Mouse (Mus musculus) neural tube, embryonic 12.5 days (tissue): ENCODE data around the gene Smim24. TPM values are rescaled to one million over a fixed set of nuclear protein-coding genes. Genes with fewer than 3 reads are reported as not detected.

Source experiments
- ATAC-seq: fragments of 200-750 bp; cut with Nextera tagmentation; 2 replicates; pipeline ENCODE4 v1.8.0; 2017; ENCODE audit warnings: low read depth, mild to moderate bottlenecking, moderate TSS enrichment, moderate library complexity; ENCODE audit not compliant: low FRiP score
- H3K27ac ChIP-seq: fragments of 300-500 bp; sonication (generic); 2 replicates; pipeline ENCODE4 v1.5.1; 2016
- H3K27me3 ChIP-seq: fragments of 300-500 bp; sonication (generic); replicated peaks from 2 replicates; pipeline ENCODE4 v1.6.1; 2016; ENCODE audit warnings: mild to moderate bottlenecking
- H3K36me3 ChIP-seq: fragments of 300-500 bp; sonication (generic); 2 replicates; pipeline ENCODE4 v1.6.1; 2016; ENCODE audit warnings: mild to moderate bottlenecking
- H3K4me1 ChIP-seq: fragments of 300-500 bp; sonication (generic); 2 replicates; pipeline ENCODE4 v1.6.1; 2016
- H3K4me2 ChIP-seq: fragments of 300-500 bp; sonication (generic); replicated peaks from 2 replicates; pipeline ENCODE4 v1.6.1; 2016; ENCODE audit warnings: mild to moderate bottlenecking
- H3K4me3 ChIP-seq: fragments of 300-500 bp; sonication (generic); 2 replicates; pipeline ENCODE4 v1.5.1; 2016
- H3K9ac ChIP-seq: fragments of 300-500 bp; sonication (generic); 2 replicates; pipeline ENCODE4 v1.6.1; 2016; ENCODE audit warnings: mild to moderate bottlenecking
- H3K9me3 ChIP-seq: fragments of 300-500 bp; sonication (generic); 2 replicates; pipeline ENCODE4 v1.6.1; 2016; ENCODE audit warnings: mild to moderate bottlenecking
- WGBS: fragments of 180-500 bp; shearing (Covaris S2); methylation state at CpG from one replicate; pipeline ENCODE4 v1.1.7; 2016; 5-methylcytosine and 5-hydroxymethylcytosine counted together
- polyA plus RNA-seq: library from polyadenylated mRNA; unstranded; fragments of >200 nt; fragmentation: Nextera tagmentation; extraction: Ambion mirVana; gene quantifications from 2 replicates; pipeline ENCODE4 v1.2.1, GENCODE M21; 2016

The Smim24 gene
- polyA plus RNA-seq, 1 experiment from 2014 or later = 2.1 TPM

DNA sequence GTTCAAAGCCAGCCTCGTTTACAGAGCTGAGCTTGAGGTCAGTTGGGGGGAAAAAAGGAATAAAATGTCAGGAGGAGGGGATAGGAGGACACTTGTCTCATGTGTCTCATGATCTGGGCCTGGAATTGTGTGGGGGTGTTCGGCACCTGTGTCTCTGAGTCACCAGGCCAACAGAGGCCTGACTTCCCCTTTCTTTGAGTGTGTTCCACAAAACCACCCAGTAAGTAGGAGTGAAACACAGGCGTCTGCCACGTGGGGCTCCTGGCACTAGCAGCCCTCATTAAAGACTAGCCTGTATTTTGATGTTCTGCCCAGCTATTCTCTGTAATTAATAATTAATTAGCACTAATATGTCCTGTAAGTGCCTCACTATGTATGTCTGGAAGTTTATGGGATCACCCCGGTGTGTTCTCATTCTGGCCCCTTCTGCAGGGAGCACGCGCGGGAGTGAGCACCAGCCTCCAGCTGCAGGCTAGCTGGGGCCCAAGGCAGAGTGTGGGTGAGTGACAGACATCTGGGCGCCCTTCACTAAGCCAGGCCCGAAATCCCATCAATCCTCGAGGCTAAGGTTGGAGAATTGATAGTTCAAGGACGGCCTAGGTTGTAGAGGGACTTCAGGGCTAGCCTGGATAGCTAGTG, 36.4 kb upstream of the Smim24 start:
- ATAC-seq = no peak
- H3K4me3 ChIP-seq = no peak overlapping the region
- no peaks in the 10 kb centered on the region for H3K36me3 ChIP-seq
- H3K27me3 ChIP-seq = 0 out of 2 replicates have a peak, but pooled peaks cover 2% of the 10 kb centered on the region
- WGBS = 57% methylated on average over 12 of the region's 12 CpGs
- H3K4me2 ChIP-seq = peak overlapping the region; percentile 99
- H3K27ac ChIP-seq = no peak overlapping the region
- H3K9ac ChIP-seq = no peak overlapping the region
- H3K4me1 ChIP-seq = peaks cover 22% of the 10 kb centered on the region
- no peaks in the 10 kb centered on the region for H3K9me3 ChIP-seq

DNA sequence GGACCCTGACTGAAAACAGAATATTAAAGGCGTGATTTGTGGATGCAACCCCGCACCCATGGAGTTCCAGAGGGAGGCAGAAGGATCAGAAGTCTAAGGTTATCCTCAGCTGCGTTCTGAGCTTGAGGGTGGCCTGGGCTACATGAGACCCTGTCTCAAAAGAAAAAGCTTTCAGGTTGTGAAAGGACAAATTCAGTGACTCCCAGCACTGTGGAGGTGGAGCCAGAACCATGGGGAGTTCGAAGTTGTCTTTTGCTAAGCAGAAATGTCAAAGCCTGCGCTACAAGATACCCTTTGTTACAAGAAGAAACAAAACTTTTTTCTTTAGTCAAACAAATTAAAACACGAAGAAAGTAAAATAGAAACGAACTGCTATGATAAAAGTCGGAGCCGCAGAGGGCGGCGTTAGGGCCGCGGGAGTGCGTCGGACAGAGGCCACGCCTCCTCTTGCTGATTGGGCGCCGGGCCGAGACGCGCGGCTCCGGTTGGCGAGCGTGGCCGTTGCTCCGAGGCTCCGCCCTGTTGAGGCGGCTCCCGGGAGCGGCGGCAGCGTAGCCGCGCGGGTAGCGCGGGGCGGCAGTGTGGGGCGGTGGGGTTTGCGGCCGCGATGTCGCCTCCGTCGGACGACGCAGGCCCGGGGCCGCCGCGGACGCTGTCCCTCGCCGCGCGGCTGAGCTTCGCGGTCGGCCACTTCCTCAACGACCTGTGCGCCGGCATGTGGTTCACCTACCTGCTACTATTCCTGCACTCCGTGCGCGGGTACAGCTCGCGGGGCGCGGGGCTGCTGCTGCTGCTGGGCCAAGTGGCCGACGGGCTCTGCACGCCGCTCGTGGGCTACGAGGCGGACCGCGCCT, 35.6 kb upstream of the Smim24 start, which contains the start of gene Mfsd12:
Mfsd12 (plus strand) TSS at position 501 of the 854 bp plus-strand sequence.
- Histone ChIP-seq H3K27me3 (0 out of 2 replicates have a peak, but pooled peaks cover 2% of the 10 kb centered on the region), H3K4me2 (peak within 1 kb of the TSS; percentile 99), H3K9me3 (no peaks in the 10 kb centered on the region), H3K36me3 (no peaks in the 10 kb centered on the region), H3K4me1 (peaks cover 22% of the 10 kb centered on the region), H3K4me3 (peak within 1 kb of the TSS; percentile 71), H3K27ac (no peak within 1 kb of the TSS), H3K9ac (peak within 1 kb of the TSS; percentile 83)
- ATAC-seq = peak; percentile 88
- 2% methylated on average over 78 of the region's 79 CpGs for WGBS

DNA sequence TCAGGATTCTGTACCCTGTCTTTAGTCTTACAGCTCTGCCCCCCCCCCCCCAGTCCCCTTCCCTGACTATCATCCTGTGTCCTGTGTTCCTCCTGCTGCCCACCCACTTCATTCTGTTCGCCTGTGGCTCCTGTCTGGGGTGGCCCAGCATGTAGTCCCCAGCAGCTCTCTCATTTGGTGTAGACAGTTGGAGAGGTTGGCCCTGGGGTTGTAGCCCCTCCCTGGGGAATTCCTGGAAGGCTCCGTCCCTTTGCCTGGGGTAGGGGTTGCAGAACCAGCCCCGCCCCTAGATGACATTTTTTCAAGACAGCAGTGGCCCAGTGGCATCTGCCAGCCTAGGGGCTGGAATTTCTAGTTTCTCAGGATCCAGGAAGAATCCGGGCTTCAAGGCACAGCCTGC, 34.6 kb upstream of the Smim24 start:
- no peaks in the 10 kb centered on the region for H3K36me3 ChIP-seq
- 33% methylated on average over 4 of the region's 4 CpGs for WGBS
- no peak overlapping the region for H3K27ac ChIP-seq

DNA sequence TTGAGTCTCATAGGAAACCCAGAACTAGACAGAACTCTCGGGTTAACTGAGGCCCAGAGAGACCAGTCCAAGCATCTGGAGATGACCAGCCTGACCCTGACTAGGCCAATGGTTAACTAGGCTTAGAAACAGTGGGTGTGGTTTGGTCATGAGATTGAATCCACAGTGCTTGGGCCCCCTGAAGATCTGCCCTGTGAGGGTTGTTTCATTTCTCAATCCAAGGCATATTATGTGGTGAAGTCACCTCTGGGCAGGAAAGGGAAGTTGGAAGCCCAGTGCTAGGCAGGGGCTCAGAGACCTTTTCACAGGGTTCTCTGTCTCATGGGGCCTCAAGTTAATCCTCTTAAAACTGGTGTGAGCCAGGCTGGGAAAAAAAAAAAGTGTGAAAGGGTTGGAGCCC, 34.0 kb upstream of the Smim24 start:
- no peak for ATAC-seq
- Histone ChIP-seq H3K9me3 (no peaks in the 10 kb centered on the region), H3K4me2 (peak overlapping the region; percentile 99), H3K27me3 (peaks cover 16% of the 10 kb centered on the region), H3K4me1 (peaks cover 30% of the 10 kb centered on the region), H3K36me3 (no peaks in the 10 kb centered on the region), H3K9ac (no peak overlapping the region), H3K4me3 (no peak overlapping the region), H3K27ac (no peak overlapping the region)
- 71% methylated on average over 1 of the region's 1 CpGs for WGBS

More for the DNA sequence above, 34.6 kb upstream of the Smim24 start:
- Histone ChIP-seq H3K9me3 (no peaks in the 10 kb centered on the region), H3K4me1 (peaks cover 24% of the 10 kb centered on the region), H3K27me3 (peaks cover 10% of the 10 kb centered on the region), H3K4me2 (peak overlapping the region; percentile 99), H3K4me3 (peak overlapping the region; percentile 71), H3K9ac (peak overlapping the region; percentile 83)
- no peak for ATAC-seq

DNA sequence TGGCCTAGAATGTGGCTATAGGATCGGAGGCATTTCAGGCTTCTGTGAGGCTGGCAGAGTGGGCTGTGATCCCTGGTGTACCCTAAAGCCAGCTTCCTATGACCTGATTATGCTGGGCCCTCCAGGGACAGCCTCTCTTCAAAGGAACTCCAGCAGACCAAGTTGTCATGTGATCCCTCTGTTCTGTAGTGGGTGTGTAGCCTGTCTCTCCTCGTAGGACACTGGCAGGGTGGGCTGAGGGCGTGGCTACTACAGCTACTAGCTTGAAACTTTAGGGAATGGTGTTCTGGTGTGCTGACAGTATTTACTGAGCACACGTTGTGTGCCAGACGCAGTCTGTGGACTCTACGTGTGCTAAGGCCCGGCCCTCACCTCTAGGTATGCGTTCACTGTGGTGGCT, 32.1 kb upstream of the Smim24 start:
- Histone ChIP-seq H3K4me1 (peaks cover 44% of the 10 kb centered on the region), H3K4me2 (no peak overlapping the region), H3K27ac (no peak overlapping the region), H3K4me3 (no peak overlapping the region), H3K9me3 (no peaks in the 10 kb centered on the region), H3K36me3 (no peaks in the 10 kb centered on the region), H3K9ac (no peak overlapping the region), H3K27me3 (peaks cover 28% of the 10 kb centered on the region)
- no peak for ATAC-seq
- WGBS = 71% methylated on average over 8 of the region's 8 CpGs

DNA sequence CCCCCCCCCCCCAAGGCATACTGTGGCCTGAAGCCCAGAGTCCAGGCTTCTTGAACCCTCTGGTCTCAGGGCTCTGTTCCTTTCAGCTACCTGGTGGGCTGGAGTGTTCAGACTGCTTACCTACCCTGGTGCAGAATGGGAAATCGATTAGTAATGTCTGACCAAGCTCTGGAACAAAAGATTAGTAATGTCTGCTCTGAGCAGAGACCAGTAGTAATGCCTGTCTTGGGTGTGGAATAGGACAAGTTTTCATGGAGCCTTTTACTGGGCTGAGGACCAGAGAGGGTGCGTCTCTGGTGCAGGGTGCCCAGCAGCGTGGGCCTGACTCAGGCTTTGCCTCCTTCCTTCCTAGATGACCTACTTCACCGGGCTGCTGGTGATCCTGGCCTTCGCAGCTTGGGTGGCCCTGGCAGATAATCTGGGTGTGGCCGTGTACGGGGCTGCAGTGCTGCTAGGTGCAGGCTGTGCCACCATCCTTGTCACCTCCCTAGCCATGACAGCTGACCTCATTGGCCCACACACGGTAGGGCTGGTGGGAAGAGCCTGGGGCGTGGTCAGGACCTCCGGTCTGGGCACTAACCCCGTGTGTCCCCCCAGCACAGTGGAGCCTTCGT, 30.4 kb upstream of the Smim24 start:
- no peak for ATAC-seq
- peaks cover 28% of the 10 kb centered on the region for H3K27me3 ChIP-seq
- H3K27ac ChIP-seq = no peak overlapping the region
- no peak overlapping the region for H3K4me2 ChIP-seq
- H3K36me3 ChIP-seq = peaks cover 15% of the 10 kb centered on the region
- H3K4me1 ChIP-seq = peaks cover 60% of the 10 kb centered on the region
- 76% methylated on average over 12 of the region's 12 CpGs for WGBS
- no peak overlapping the region for H3K9ac ChIP-seq
- no peak overlapping the region for H3K4me3 ChIP-seq
- no peaks in the 10 kb centered on the region for H3K9me3 ChIP-seq

DNA sequence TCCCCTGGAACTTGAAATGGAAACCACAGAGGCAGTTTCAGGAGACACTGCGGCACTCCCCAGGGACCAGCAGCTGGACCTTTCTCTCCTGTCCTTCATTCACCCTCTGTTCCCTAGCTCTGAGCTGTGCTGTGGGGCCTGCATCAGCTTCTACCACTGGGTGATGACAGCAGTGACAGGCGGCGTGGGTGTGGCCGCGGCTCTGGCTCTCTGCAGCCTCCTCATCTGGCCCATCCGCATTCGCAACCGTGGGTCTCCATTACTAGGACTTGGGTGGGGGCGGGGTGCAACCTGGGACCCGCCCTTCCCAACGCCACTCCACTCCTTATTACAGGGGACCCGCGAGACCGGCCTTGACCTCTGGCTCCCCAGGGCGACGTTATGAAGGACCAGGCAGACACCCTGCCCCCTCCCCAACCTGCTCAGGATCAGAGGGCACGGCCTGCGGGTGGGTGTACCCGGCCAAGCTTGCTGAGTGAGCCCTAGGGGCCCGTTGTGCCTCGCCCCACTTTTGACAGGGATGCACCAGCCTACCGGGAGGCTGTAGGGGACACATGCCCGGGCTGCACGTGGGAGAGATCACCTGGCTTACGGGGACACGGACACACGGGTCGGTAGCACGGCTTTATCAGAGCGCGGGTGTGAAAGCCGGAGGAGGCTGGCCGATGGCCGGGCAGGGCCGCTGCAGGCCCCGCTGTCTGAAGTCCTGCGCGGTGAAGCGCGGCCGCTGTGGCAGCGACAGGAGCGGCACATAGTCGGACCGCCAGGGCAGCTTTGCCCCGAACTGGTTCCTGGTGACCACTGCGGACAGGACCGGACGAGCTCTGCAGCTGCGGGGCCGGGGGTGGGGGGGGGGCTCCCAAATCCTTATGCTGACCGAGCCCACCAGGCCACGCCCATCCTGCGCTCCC, 29.2 kb upstream of the Smim24 start:
- Histone ChIP-seq H3K4me1 (peaks cover 51% of the 10 kb centered on the region), H3K27me3 (peaks cover 25% of the 10 kb centered on the region)
- WGBS = 12% methylated on average over 52 of the region's 54 CpGs

DNA sequence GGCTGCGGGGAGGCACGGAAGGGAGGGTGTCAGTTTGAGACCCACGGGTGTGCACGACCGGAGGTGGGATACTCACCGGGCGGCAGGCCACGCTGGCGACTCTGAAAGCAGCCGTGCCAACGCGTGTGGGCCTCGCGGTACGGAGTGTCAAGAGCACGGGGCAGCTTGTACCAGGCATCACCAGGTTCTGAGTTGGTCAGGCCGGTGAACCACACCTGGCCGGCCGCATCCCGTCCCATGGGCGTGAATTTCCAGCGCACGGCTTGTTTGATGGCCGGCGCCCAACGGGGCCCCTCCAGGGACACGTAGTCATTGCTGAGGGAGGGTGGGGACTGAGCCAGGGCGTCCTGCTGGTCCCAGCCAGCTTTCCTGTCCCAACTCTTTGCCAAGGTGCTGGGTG, 28.2 kb upstream of the Smim24 start:
- H3K9ac ChIP-seq = no peak overlapping the region
- H3K9me3 ChIP-seq = no peaks in the 10 kb centered on the region
- 0 out of 2 replicates have a peak overlapping the region, but pooled peaks have one; percentile 13 for H3K4me3 ChIP-seq
- H3K4me2 ChIP-seq = peak overlapping the region; percentile 57
- H3K36me3 ChIP-seq = peaks cover 37% of the 10 kb centered on the region
- no peak for ATAC-seq
- H3K27ac ChIP-seq = no peak overlapping the region
- H3K27me3 ChIP-seq = peaks cover 25% of the 10 kb centered on the region
- 14% methylated on average over 28 of the region's 28 CpGs for WGBS
- H3K4me1 ChIP-seq = peaks cover 46% of the 10 kb centered on the region

More for the DNA sequence above, 29.2 kb upstream of the Smim24 start:
- H3K9me3 ChIP-seq = no peaks in the 10 kb centered on the region
- H3K27ac ChIP-seq = no peak overlapping the region
- H3K4me2 ChIP-seq = peak overlapping the region; percentile 57
- peaks cover 27% of the 10 kb centered on the region for H3K36me3 ChIP-seq
- peak overlapping the region; percentile 39 for H3K9ac ChIP-seq
- ATAC-seq = no peak
- peak overlapping the region; percentile 21 for H3K4me3 ChIP-seq

DNA sequence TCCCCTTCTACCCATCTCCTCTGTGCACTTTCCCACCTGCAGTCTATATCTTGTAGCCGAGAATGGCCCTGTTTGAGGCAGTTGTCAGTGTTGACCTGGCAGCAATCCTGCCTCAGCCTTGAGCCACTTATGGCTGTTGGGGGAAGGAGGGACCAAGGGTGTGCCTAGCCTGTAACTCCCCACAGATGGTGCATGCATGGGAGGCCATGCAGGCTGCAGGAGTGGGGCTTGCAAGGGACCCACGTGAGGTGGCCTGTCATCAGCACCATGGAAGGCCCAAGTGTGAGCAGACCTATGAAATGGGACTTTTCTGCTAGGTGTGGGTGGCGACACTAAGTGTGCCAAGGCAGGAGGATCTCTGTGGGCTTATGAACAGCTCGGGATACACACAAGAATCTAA, 27.8 kb upstream of the Smim24 start:
- Histone ChIP-seq H3K4me2 (peak overlapping the region; percentile 57), H3K27me3 (peaks cover 25% of the 10 kb centered on the region), H3K9ac (no peak overlapping the region), H3K4me1 (peaks cover 42% of the 10 kb centered on the region), H3K4me3 (no peak overlapping the region), H3K36me3 (peaks cover 41% of the 10 kb centered on the region), H3K27ac (no peak overlapping the region), H3K9me3 (no peaks in the 10 kb centered on the region)
- no peak for ATAC-seq
- 38% methylated on average over 4 of the region's 4 CpGs for WGBS

DNA sequence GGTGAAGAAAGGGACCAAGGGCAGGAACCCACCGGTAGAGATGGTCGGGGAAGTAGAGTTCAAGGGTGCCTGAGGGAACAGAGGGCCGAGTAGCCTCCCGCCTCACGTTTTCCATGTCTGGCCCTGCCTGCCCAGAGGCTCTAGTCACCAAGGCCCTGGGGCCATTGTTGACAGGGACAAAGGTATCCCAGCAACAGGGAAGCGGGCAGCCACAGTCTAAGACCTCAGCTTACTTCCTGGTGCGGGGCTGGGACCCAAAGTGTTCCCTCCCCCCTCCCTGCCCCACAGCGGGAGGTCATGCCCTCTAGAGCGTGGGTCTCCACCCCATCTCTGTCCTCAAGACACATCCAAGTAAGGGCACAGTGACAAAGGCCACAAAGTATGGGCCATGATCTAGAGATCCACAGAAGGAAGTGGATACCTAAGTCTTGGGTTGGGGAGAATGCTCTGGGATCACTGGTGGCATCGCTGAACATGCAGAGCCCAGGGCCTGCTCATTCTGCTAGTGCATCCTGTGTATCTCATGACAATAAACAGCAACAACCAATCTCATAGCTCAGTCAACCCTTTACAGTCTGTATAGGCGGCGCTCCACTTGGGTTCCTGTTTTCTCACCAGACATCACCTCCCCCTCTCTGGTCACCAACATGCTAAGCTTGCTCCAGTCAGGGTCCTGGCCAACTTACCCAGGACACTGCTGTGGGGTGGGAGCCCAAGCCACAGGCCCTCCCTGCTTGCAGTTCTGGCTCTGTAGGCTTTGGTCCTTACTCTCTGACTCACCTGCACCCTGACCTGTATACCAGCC, 27.0 kb upstream of the Smim24 start, which contains the start of gene 4930404N11Rik:
4930404N11Rik (minus strand) TSS at position 145 of the 805 bp plus-strand sequence.
- Histone ChIP-seq H3K4me1 (peaks cover 41% of the 10 kb centered on the region), H3K27ac (no peak within 1 kb of the TSS), H3K4me3 (no peak within 1 kb of the TSS), H3K4me2 (peak within 1 kb of the TSS; percentile 57), H3K27me3 (peaks cover 25% of the 10 kb centered on the region), H3K36me3 (peaks cover 49% of the 10 kb centered on the region), H3K9me3 (no peaks in the 10 kb centered on the region), H3K9ac (no peak within 1 kb of the TSS)
- WGBS = 15% methylated on average over 12 of the region's 12 CpGs
- 0 out of 2 replicates have a peak, but pooled peaks have one; percentile 12 for ATAC-seq
